Mouse (Mus musculus): ENCODE measurements around the gene Prr12. TPM values are rescaled to one million over a fixed set of nuclear protein-coding genes. Genes with fewer than 3 reads are reported as not detected.

Prr12 gene
- polyA plus RNA-seq, 1 experiment from 2014 or later = 8.7 TPM

- Histone ChIP-seq H3K4me3 (replicated peaks; ENCODE audit: low read length) (no peak overlapping the region), H3K36me3 (ENCODE audit: control insufficient read depth, insufficient read depth, low read length) (peaks cover 13% of the 10 kb centered on the region), H3K4me2 (ENCODE audit: low read depth, low read length) (peak overlapping the region; percentile 2; the same call in 1 of the 2 replicates), H3K27me3 (ENCODE audit: control insufficient read depth, insufficient read depth, low read length) (no peaks in the 10 kb centered on the region), H3K9ac (ENCODE audit: low read length) (no peak overlapping the region), H3K9me3 (replicated peaks; ENCODE audit: control insufficient read depth, low read length) (no peaks in the 10 kb centered on the region), H3K27ac (ENCODE audit: low read length) (peak overlapping the region; percentile 54), H3K4me1 (ENCODE audit: control insufficient read depth, insufficient read depth, low read length) (0 out of 2 replicates have a peak, but pooled peaks cover 3% of the 10 kb centered on the region)
- WGBS = 64% methylated on average over 25 of the region's 25 CpGs
- no peak for ATAC-seq (ENCODE audit: insufficient read depth, low FRiP score)
Measured at GRCm38 (mm10) chr7:45082401-45083299, 30.0 kb upstream of the Prr12 start.

- H3K4me2 ChIP-seq (ENCODE audit: low read depth, low read length) = no peak overlapping the region
- no peak overlapping the region for H3K27ac ChIP-seq (ENCODE audit: low read length)
- H3K4me3 ChIP-seq (replicated peaks; ENCODE audit: low read length) = no peak overlapping the region
- WGBS = 52% methylated on average over 5 of the region's 5 CpGs
- H3K9me3 ChIP-seq (replicated peaks; ENCODE audit: control insufficient read depth, low read length) = no peaks in the 10 kb centered on the region
- H3K9ac ChIP-seq (ENCODE audit: low read length) = no peak overlapping the region
- H3K36me3 ChIP-seq (ENCODE audit: control insufficient read depth, insufficient read depth, low read length) = peaks cover 7% of the 10 kb centered on the region; the same call in 1 of the 2 replicates
- H3K27me3 ChIP-seq (ENCODE audit: control insufficient read depth, insufficient read depth, low read length) = no peaks in the 10 kb centered on the region
- ATAC-seq (ENCODE audit: insufficient read depth, low FRiP score) = no peak
- 0 out of 2 replicates have a peak, but pooled peaks cover 3% of the 10 kb centered on the region for H3K4me1 ChIP-seq (ENCODE audit: control insufficient read depth, insufficient read depth, low read length)
Measured at GRCm38 (mm10) chr7:45081016-45081415, 28.3 kb upstream of the Prr12 start.

- no peak overlapping the region for H3K27ac ChIP-seq (ENCODE audit: low read length)
- under 1% methylated on average over 10 of the region's 10 CpGs for WGBS
- no peak overlapping the region for H3K4me2 ChIP-seq (ENCODE audit: low read depth, low read length)
- no peaks in the 10 kb centered on the region for H3K9me3 ChIP-seq (replicated peaks; ENCODE audit: control insufficient read depth, low read length)
- peak; percentile 48; the same call in 1 of the 2 replicates for ATAC-seq (ENCODE audit: insufficient read depth, low FRiP score)
- H3K9ac ChIP-seq (ENCODE audit: low read length) = 0 out of 2 replicates have a peak overlapping the region, but pooled peaks have one; percentile 13
- H3K4me3 ChIP-seq (replicated peaks; ENCODE audit: low read length) = no peak overlapping the region
- H3K36me3 ChIP-seq (ENCODE audit: control insufficient read depth, insufficient read depth, low read length) = peaks cover 6% of the 10 kb centered on the region; the same call in 1 of the 2 replicates
- H3K4me1 ChIP-seq (ENCODE audit: control insufficient read depth, insufficient read depth, low read length) = 0 out of 2 replicates have a peak, but pooled peaks cover 3% of the 10 kb centered on the region
- H3K27me3 ChIP-seq (ENCODE audit: control insufficient read depth, insufficient read depth, low read length) = no peaks in the 10 kb centered on the region
Measured at GRCm38 (mm10) chr7:45079856-45080255, 27.2 kb upstream of the Prr12 start.

GRCm38 (mm10) chr7:45078513-45078912, 25.8 kb upstream of the Prr12 start:
- Histone ChIP-seq H3K4me3 (replicated peaks; ENCODE audit: low read length) (no peak overlapping the region), H3K4me1 (ENCODE audit: control insufficient read depth, insufficient read depth, low read length) (0 out of 2 replicates have a peak, but pooled peaks cover 3% of the 10 kb centered on the region), H3K4me2 (ENCODE audit: low read depth, low read length) (no peak overlapping the region), H3K27me3 (ENCODE audit: control insufficient read depth, insufficient read depth, low read length) (no peaks in the 10 kb centered on the region), H3K36me3 (ENCODE audit: control insufficient read depth, insufficient read depth, low read length) (peaks cover 7% of the 10 kb centered on the region; the same call in 1 of the 2 replicates), H3K27ac (ENCODE audit: low read length) (no peak overlapping the region), H3K9me3 (replicated peaks; ENCODE audit: control insufficient read depth, low read length) (no peaks in the 10 kb centered on the region), H3K9ac (ENCODE audit: low read length) (no peak overlapping the region)
- 29% methylated on average over 9 of the region's 9 CpGs for WGBS
- no peak for ATAC-seq (ENCODE audit: insufficient read depth, low FRiP score)

GRCm38 (mm10) chr7:45077829-45078228, 25.1 kb upstream of the Prr12 start:
- no peak for ATAC-seq (ENCODE audit: insufficient read depth, low FRiP score)
- H3K27ac ChIP-seq (ENCODE audit: low read length) = no peak overlapping the region
- H3K27me3 ChIP-seq (ENCODE audit: control insufficient read depth, insufficient read depth, low read length) = no peaks in the 10 kb centered on the region
- no peak overlapping the region for H3K9ac ChIP-seq (ENCODE audit: low read length)
- no peak overlapping the region for H3K4me3 ChIP-seq (replicated peaks; ENCODE audit: low read length)
- H3K4me2 ChIP-seq (ENCODE audit: low read depth, low read length) = no peak overlapping the region
- WGBS = 84% methylated on average over 2 of the region's 2 CpGs
- peaks cover 7% of the 10 kb centered on the region; the same call in 1 of the 2 replicates for H3K36me3 ChIP-seq (ENCODE audit: control insufficient read depth, insufficient read depth, low read length)
- H3K9me3 ChIP-seq (replicated peaks; ENCODE audit: control insufficient read depth, low read length) = no peaks in the 10 kb centered on the region
- H3K4me1 ChIP-seq (ENCODE audit: control insufficient read depth, insufficient read depth, low read length) = 0 out of 2 replicates have a peak, but pooled peaks cover 3% of the 10 kb centered on the region

- 84% methylated on average over 14 of the region's 14 CpGs for WGBS
- Histone ChIP-seq H3K4me2 (ENCODE audit: low read depth, low read length) (no peak overlapping the region), H3K4me1 (ENCODE audit: control insufficient read depth, insufficient read depth, low read length) (0 out of 2 replicates have a peak, but pooled peaks cover 3% of the 10 kb centered on the region), H3K9me3 (replicated peaks; ENCODE audit: control insufficient read depth, low read length) (no peaks in the 10 kb centered on the region), H3K27ac (ENCODE audit: low read length) (no peak overlapping the region), H3K9ac (ENCODE audit: low read length) (no peak overlapping the region), H3K4me3 (replicated peaks; ENCODE audit: low read length) (no peak overlapping the region), H3K27me3 (ENCODE audit: control insufficient read depth, insufficient read depth, low read length) (no peaks in the 10 kb centered on the region), H3K36me3 (ENCODE audit: control insufficient read depth, insufficient read depth, low read length) (peaks cover 7% of the 10 kb centered on the region; the same call in 1 of the 2 replicates)
- no peak for ATAC-seq (ENCODE audit: insufficient read depth, low FRiP score)
Measured at GRCm38 (mm10) chr7:45077322-45077721, 24.6 kb upstream of the Prr12 start.

GRCm38 (mm10) chr7:45076501-45076900, 23.8 kb upstream of the Prr12 start:
- Histone ChIP-seq H3K36me3 (ENCODE audit: control insufficient read depth, insufficient read depth, low read length) (peaks cover 7% of the 10 kb centered on the region; the same call in 1 of the 2 replicates), H3K27me3 (ENCODE audit: control insufficient read depth, insufficient read depth, low read length) (no peaks in the 10 kb centered on the region), H3K4me3 (replicated peaks; ENCODE audit: low read length) (no peak overlapping the region), H3K9me3 (replicated peaks; ENCODE audit: control insufficient read depth, low read length) (no peaks in the 10 kb centered on the region), H3K4me1 (ENCODE audit: control insufficient read depth, insufficient read depth, low read length) (0 out of 2 replicates have a peak, but pooled peaks cover 3% of the 10 kb centered on the region), H3K9ac (ENCODE audit: low read length) (no peak overlapping the region), H3K27ac (ENCODE audit: low read length) (no peak overlapping the region), H3K4me2 (ENCODE audit: low read depth, low read length) (no peak overlapping the region)
- no peak for ATAC-seq (ENCODE audit: insufficient read depth, low FRiP score)
- 89% methylated on average over 30 of the region's 30 CpGs for WGBS

- no peaks in the 10 kb centered on the region for H3K27me3 ChIP-seq (ENCODE audit: control insufficient read depth, insufficient read depth, low read length)
- H3K9me3 ChIP-seq (replicated peaks; ENCODE audit: control insufficient read depth, low read length) = no peaks in the 10 kb centered on the region
- H3K9ac ChIP-seq (ENCODE audit: low read length) = no peak overlapping the region
- no peaks in the 10 kb centered on the region for H3K4me1 ChIP-seq (ENCODE audit: control insufficient read depth, insufficient read depth, low read length)
- 74% methylated on average over 4 of the region's 4 CpGs for WGBS
- H3K27ac ChIP-seq (ENCODE audit: low read length) = no peak overlapping the region
- ATAC-seq (ENCODE audit: insufficient read depth, low FRiP score) = no peak
- no peak overlapping the region for H3K4me2 ChIP-seq (ENCODE audit: low read depth, low read length)
- no peak overlapping the region for H3K4me3 ChIP-seq (replicated peaks; ENCODE audit: low read length)
- H3K36me3 ChIP-seq (ENCODE audit: control insufficient read depth, insufficient read depth, low read length) = peaks cover 7% of the 10 kb centered on the region; the same call in 1 of the 2 replicates
Measured at GRCm38 (mm10) chr7:45075405-45075804, 22.7 kb upstream of the Prr12 start.

- no peak overlapping the region for H3K9ac ChIP-seq (ENCODE audit: low read length)
- ATAC-seq (ENCODE audit: insufficient read depth, low FRiP score) = no peak
- no peak overlapping the region for H3K4me2 ChIP-seq (ENCODE audit: low read depth, low read length)
- H3K4me1 ChIP-seq (ENCODE audit: control insufficient read depth, insufficient read depth, low read length) = no peaks in the 10 kb centered on the region
- WGBS = 88% methylated on average over 12 of the region's 12 CpGs
- H3K9me3 ChIP-seq (replicated peaks; ENCODE audit: control insufficient read depth, low read length) = no peaks in the 10 kb centered on the region
- H3K4me3 ChIP-seq (replicated peaks; ENCODE audit: low read length) = no peak overlapping the region
- peaks cover 7% of the 10 kb centered on the region; the same call in 1 of the 2 replicates for H3K36me3 ChIP-seq (ENCODE audit: control insufficient read depth, insufficient read depth, low read length)
- H3K27me3 ChIP-seq (ENCODE audit: control insufficient read depth, insufficient read depth, low read length) = no peaks in the 10 kb centered on the region
- H3K27ac ChIP-seq (ENCODE audit: low read length) = no peak overlapping the region
Measured at GRCm38 (mm10) chr7:45073949-45074348, 21.3 kb upstream of the Prr12 start.
